ENCODE assay signal across 8 mouse cellular contexts in genomic region chr13:38037044-38037687, GRCm38 (mm10). TPM values are rescaled to one million over a fixed set of nuclear protein-coding genes. Genes with fewer than 3 reads are reported as not detected.
DNase-seq lines count a peak whose midpoint lies in the region; ATAC-seq lines count a peak whose summit lies in the region.

Gene Cage1 (minus strand): TSS chr13:38037069.

- peaks cover 36% of the 10 kb centered on the region for H3K79me2 ChIP-seq in macrophage (ENCODE audit: inconsistent target)

- WGBS in hindbrain, embryonic 16.5 days: under 1% methylated on average over 47 of the region's 47 CpGs
- WGBS in macrophage (ENCODE audit: missing documents): under 1% methylated on average over 47 of the region's 47 CpGs

- H3K27me3 ChIP-seq in hindbrain, embryonic 16.5 days (replicated peaks; ENCODE audit: control insufficient read depth, insufficient read depth, low read length): no peaks in the 10 kb centered on the region

- DNase-seq in WW6 (ENCODE audit: low read depth, low spot score): peak; percentile 94
- peak; percentile 92 to 96 for DNase-seq in cerebellum, postnatal 4 days (ENCODE audit: low spot score in 2 of 2)
- DNase-seq in gastrocnemius, adult 18-20 months (ENCODE audit: low spot score): peak; percentile 96
- DNase-seq in left cerebral cortex, adult 18-20 months (ENCODE audit: low spot score in 2 of 2): peak; percentile 96 to 98
- peak; percentile 97 for DNase-seq in right cerebral cortex, adult 18-20 months
- peak; percentile 87 for DNase-seq in urinary bladder, postnatal 10 days (ENCODE audit: low spot score)

- peak within 1 kb of the TSS; percentile 88 for H3K4me2 ChIP-seq in hindbrain, embryonic 16.5 days (ENCODE audit: low read length)

- peak within 1 kb of the TSS; percentile 84 for H3K4me3 ChIP-seq in hindbrain, embryonic 16.5 days (ENCODE audit: low read length)
- H3K4me3 ChIP-seq in macrophage (ENCODE audit: inconsistent target): peak within 1 kb of the TSS; percentile 98

- peak within 1 kb of the TSS; percentile 87 for H3K27ac ChIP-seq in hindbrain, embryonic 16.5 days (ENCODE audit: low read depth, low read length)
- H3K27ac ChIP-seq in macrophage: peak within 1 kb of the TSS; percentile 57

- no peaks in the 10 kb centered on the region for H3K9me3 ChIP-seq in hindbrain, embryonic 16.5 days (ENCODE audit: control insufficient read depth, low read length)

- H3K4me1 ChIP-seq in hindbrain, embryonic 16.5 days (ENCODE audit: control insufficient read depth, insufficient read depth, low read depth, low read length): peaks cover 20% of the 10 kb centered on the region

- 0 out of 2 replicates have a peak, but pooled peaks cover 3% of the 10 kb centered on the region for H3K36me3 ChIP-seq in hindbrain, embryonic 16.5 days (ENCODE audit: control insufficient read depth, insufficient read depth, low read length)
- peaks cover 17% of the 10 kb centered on the region for H3K36me3 ChIP-seq in macrophage (ENCODE audit: inconsistent target)

- peak within 1 kb of the TSS; percentile 79 for H3K9ac ChIP-seq in hindbrain, embryonic 16.5 days (ENCODE audit: low read depth, low read length)

- peak; percentile 98 for ATAC-seq in hindbrain, embryonic 16.5 days

RNA-seq across cellular contexts. Expression of gene Cage1, which starts in this region (rescaled TPM):
- total RNA-seq in gastrocnemius, adult 18-20 months (2021): 1 to 10 TPM; 1.2 to 1.3 TPM
- 2.3 and 2.8 TPM in 2 replicates for polyA plus RNA-seq in hindbrain, embryonic 16.5 days (2015; fragmentation: Nextera tagmentation; extraction: Ambion mirVana)
- total RNA-seq in left cerebral cortex, adult 18-20 months (2021): 1 to 10 TPM; 6.2 to 6.9 TPM
- total RNA-seq in macrophage (2018; cell fraction: chromatin; rRNA removed): 1 to 10 TPM in 7 of 26 experiments, under 1 TPM in 14, not detected in 5; 0.23 to 2.2 (median 0.87) TPM
- total RNA-seq in macrophage (2018; cell fraction: cytosol; rRNA removed): under 1 TPM; 0.08 to 0.67 (median 0.29) TPM
- total RNA-seq in macrophage (2018; cell fraction: nucleus; rRNA removed): 1 to 10 TPM in 5 of 26 experiments, under 1 TPM in 15, not detected in 6; 0.19 to 1.5 (median 0.58) TPM
- polyA plus RNA-seq in macrophage (2018): 0.20 to 0.50 TPM (median 0.40 TPM) in 3 replicates

Comparison
In these comparisons a context has a peak if more than half of its experiments do, and no peak if none do; other contexts are left out.
1. Peak in every context shown above with its lines: DNase-seq, ATAC-seq, H3K4me3 ChIP-seq and H3K27ac ChIP-seq.